Mouse (Mus musculus) heart, embryonic 14.5 days (tissue): Measurements from ENCODE around the gene Gm28308. TPM values are rescaled to one million over a fixed set of nuclear protein-coding genes. Genes with fewer than 3 reads are reported as not detected.

ENCODE experiments used
- ATAC-seq: fragments of 200-750 bp; cut with Nextera tagmentation; 2 replicates; pipeline ENCODE4 v1.8.0; 2017; ENCODE audit warnings: low read depth, moderate TSS enrichment; ENCODE audit not compliant: insufficient number of reproducible peaks, insufficient read depth, low FRiP score
- H3K27ac ChIP-seq, 2 experiments: fragments of 200-500 bp in 1 of 2; fragments of 300-500 bp in 1 of 2; sonication (generic) in 1 of 2; replicated peaks in 1 of 2; 2 replicates each; pipeline ENCODE4 v1.5.1; 2012 to 2014; ENCODE audit warnings: low read depth in 2 of 2, low read length in 2 of 2, control low read depth in 1 of 2, mild to moderate bottlenecking in 1 of 2, mixed read lengths in 1 of 2; ENCODE audit not compliant: control insufficient read depth in 1 of 2, insufficient read depth in 1 of 2
- H3K27me3 ChIP-seq: fragments of 300-500 bp; sonication (generic); 2 replicates; pipeline ENCODE4 v1.6.1; 2014; ENCODE audit warnings: mild to moderate bottlenecking, low read length, control low read depth; ENCODE audit not compliant: control insufficient read depth, insufficient read depth
- H3K36me3 ChIP-seq: fragments of 300-500 bp; sonication (generic); 2 replicates; pipeline ENCODE4 v1.6.1; 2014; ENCODE audit warnings: mild to moderate bottlenecking, control low read depth, low read length, mixed read lengths; ENCODE audit not compliant: control insufficient read depth, insufficient read depth
- H3K4me1 ChIP-seq, 2 experiments: fragments of 200-500 bp in 1 of 2; fragments of 300-500 bp in 1 of 2; sonication (generic) in 1 of 2; 2 replicates each; pipeline ENCODE4 v1.6.1; 2012 to 2014; ENCODE audit warnings: low read length in 2 of 2, control low read depth in 1 of 2, mixed read lengths in 1 of 2; ENCODE audit not compliant: control insufficient read depth in 2 of 2, insufficient read depth in 2 of 2
- H3K4me2 ChIP-seq: fragments of 300-500 bp; sonication (generic); 2 replicates; pipeline ENCODE4 v1.6.1; 2014; ENCODE audit warnings: mild to moderate bottlenecking, low read length
- H3K4me3 ChIP-seq, 2 experiments: fragments of 200-500 bp in 1 of 2; fragments of 300-500 bp in 1 of 2; sonication (generic) in 1 of 2; 2 replicates each; pipeline ENCODE4 v1.5.1; 2012 to 2014; ENCODE audit warnings: low read length in 2 of 2, mild to moderate bottlenecking in 2 of 2, control low read depth in 1 of 2, low read depth in 1 of 2, moderate library complexity in 1 of 2; ENCODE audit not compliant: control insufficient read depth in 1 of 2, insufficient read depth in 1 of 2
- H3K9ac ChIP-seq: fragments of 300-500 bp; sonication (generic); 2 replicates; pipeline ENCODE4 v1.6.1; 2014; ENCODE audit warnings: mild to moderate bottlenecking, low read length
- H3K9me3 ChIP-seq: fragments of 300-500 bp; sonication (generic); 2 replicates; pipeline ENCODE4 v1.6.1; 2016; ENCODE audit warnings: low read length, control low read depth; ENCODE audit not compliant: control insufficient read depth
- WGBS: fragments of 180-500 bp; shearing (Covaris S2); extraction: QIAGEN DNeasy Blood & Tissue Kit; methylation state at CpG from one replicate; pipeline ENCODE4 v1.1.7; 2014; 5-methylcytosine and 5-hydroxymethylcytosine counted together
- polyA plus RNA-seq: library from polyadenylated mRNA; unstranded; fragments of >200 nt; fragmentation: Nextera tagmentation; extraction: Ambion mirVana; gene quantifications from 2 replicates; pipeline ENCODE4 v1.2.1, GENCODE M21; 2014

Gene Gm28308
- polyA plus RNA-seq, 1 experiment from 2014 or later = not detected

DNA sequence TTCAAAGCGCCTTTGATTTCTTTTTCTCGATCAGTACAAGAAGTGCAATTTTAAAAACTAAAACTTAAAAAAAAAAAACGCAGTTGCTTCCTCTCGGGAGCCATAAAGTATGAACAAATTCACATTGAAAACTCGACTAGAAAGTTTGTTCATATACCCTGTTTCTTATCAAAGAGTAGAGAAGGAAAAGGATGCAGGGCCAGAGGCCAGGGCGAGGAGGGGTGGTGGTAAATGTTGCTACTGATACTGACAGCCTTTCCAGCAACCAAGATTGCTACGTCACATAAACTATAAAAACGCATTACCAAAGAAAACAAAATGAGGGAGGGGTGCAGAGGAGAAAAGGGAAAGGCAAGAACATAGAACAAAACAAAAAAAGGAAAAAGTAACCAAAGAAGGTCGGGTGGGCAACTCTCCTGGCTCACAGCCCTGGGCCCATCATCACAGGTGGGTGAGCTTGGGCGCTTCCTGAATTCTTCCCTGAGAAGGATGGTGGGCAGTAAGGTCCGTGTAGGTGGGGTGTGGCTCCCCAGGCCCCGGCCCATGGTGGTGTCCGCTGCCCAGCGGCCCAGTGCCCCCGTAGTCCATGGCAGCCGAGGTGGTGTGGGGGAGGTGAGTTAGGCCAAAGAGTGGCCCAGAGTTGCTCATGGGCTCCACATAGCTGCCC is 43.5 kb downstream of the Gm28308 start:
- no peak for ATAC-seq
- Histone ChIP-seq H3K4me2 (peak overlapping the region; percentile 7; the same call in 1 of the 2 replicates), H3K36me3 (no peaks in the 10 kb centered on the region), H3K9me3 (no peaks in the 10 kb centered on the region), H3K9ac (peak overlapping the region; percentile 12; the same call in 1 of the 2 replicates), H3K4me1 (peaks cover 0 to 3% of the 10 kb centered on the region in 2 experiments; a peak in 2 of 4 replicates), H3K27ac (0 out of 4 replicates have a peak overlapping the region, but pooled peaks of 1 of the 2 experiments have one; percentile 41), H3K4me3 (no peak overlapping the region), H3K27me3 (peaks cover 97% of the 10 kb centered on the region)
- WGBS = 8% methylated on average over 16 of the region's 16 CpGs

DNA sequence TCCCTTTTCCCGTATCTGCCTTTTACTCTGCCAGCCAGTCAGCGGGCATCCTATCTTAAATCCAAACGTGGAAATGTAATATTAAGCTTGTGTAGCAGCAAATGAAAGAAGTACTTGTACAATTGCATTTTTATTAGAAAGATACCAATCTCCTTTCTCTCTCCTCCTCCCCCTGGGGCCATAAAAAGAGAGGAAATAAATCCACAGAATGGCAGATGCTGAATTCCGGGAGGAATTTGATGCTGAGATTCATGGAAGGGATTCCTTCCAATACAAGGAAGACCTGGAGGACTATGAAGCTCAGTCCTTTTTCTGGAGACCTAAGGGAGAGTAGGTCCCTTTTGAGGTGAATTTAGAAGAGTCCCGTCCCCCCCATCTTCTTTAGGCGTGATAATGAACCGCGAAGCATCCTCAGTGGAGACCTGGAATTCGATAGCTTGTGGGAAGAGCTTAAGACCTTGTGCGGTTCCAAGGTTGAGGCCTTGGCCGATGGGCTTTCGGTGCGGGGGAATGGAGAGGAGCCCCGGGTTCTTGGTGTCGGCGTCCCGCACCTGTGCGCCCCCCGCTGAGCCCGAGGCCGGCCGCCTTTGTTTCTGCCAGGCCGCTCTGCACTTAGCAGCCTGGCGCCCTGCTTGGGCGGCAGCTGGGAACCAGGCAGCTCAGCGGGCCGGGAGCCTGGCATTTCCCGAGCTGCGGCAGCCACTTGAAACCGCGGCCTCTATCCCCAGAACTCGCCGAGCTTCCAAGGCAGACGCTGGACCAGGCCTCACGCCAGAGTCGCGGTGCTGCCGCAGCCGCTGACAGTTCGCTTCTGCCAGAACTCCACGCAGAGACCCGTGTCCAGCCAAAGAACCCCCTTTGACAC is 44.7 kb downstream of the Gm28308 start:
- Histone ChIP-seq H3K4me2 (peak overlapping the region; percentile 29; the same call in 1 of the 2 replicates), H3K4me3 (no peak overlapping the region), H3K4me1 (peaks cover 2 to 3% of the 10 kb centered on the region in 2 experiments; a peak in 2 of 4 replicates), H3K9me3 (no peaks in the 10 kb centered on the region), H3K27ac (no peak overlapping the region), H3K9ac (peak overlapping the region; percentile 54; the same call in 1 of the 2 replicates), H3K27me3 (peaks cover 98% of the 10 kb centered on the region), H3K36me3 (no peaks in the 10 kb centered on the region)
- no peak for ATAC-seq
- 5% methylated on average over 42 of the region's 42 CpGs for WGBS

DNA sequence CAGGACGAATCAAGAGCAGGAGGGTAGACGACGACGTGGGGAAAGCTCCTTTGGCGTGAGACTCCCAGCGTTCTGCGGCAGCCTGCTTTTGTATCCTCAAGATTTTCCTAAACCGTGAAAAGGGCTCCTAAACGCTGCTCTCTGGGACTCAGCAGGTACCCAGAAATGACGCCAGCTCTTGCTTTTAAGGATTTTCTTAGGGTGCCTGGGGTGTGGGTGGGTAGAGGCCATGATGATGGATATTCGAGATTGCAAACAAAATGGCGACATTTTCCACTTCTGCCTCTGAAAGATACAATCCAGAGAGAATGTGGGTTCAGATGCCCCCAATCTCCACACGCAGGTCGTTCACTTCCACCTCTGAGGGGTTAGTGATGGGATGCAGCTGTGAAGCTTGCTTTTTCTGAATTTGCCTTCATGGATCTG is 45.4 kb downstream of the Gm28308 start:
- peaks cover 3 to 4% of the 10 kb centered on the region in 2 experiments; a peak in 2 of 4 replicates for H3K4me1 ChIP-seq
- no peaks in the 10 kb centered on the region for H3K36me3 ChIP-seq
- peak overlapping the region; percentile 4; the same call in 1 of the 2 replicates for H3K4me2 ChIP-seq
- H3K27ac ChIP-seq = no peak overlapping the region; a peak in 1 of 4 replicates
- H3K9ac ChIP-seq = no peak overlapping the region
- no peaks in the 10 kb centered on the region for H3K9me3 ChIP-seq
- peaks cover 98% of the 10 kb centered on the region for H3K27me3 ChIP-seq
- WGBS = 9% methylated on average over 14 of the region's 14 CpGs
- no peak overlapping the region for H3K4me3 ChIP-seq
- no peak for ATAC-seq

- no peaks in the 10 kb centered on the region for H3K9me3 ChIP-seq
- 16% methylated on average over 1 of the region's 1 CpGs for WGBS
- H3K27ac ChIP-seq = no peak overlapping the region; a peak in 1 of 4 replicates
- ATAC-seq = no peak
- H3K4me1 ChIP-seq = peaks cover 0 to 4% of the 10 kb centered on the region in 2 experiments; a peak in 2 of 4 replicates
- H3K36me3 ChIP-seq = no peaks in the 10 kb centered on the region
- H3K4me2 ChIP-seq = peak overlapping the region; percentile 4; the same call in 1 of the 2 replicates
- H3K27me3 ChIP-seq = peaks cover 98% of the 10 kb centered on the region
- no peak overlapping the region for H3K9ac ChIP-seq
- no peak overlapping the region for H3K4me3 ChIP-seq
Observed at GRCm38 (mm10) chr6:52167176-52167575, 46.0 kb downstream of the Gm28308 start.

DNA sequence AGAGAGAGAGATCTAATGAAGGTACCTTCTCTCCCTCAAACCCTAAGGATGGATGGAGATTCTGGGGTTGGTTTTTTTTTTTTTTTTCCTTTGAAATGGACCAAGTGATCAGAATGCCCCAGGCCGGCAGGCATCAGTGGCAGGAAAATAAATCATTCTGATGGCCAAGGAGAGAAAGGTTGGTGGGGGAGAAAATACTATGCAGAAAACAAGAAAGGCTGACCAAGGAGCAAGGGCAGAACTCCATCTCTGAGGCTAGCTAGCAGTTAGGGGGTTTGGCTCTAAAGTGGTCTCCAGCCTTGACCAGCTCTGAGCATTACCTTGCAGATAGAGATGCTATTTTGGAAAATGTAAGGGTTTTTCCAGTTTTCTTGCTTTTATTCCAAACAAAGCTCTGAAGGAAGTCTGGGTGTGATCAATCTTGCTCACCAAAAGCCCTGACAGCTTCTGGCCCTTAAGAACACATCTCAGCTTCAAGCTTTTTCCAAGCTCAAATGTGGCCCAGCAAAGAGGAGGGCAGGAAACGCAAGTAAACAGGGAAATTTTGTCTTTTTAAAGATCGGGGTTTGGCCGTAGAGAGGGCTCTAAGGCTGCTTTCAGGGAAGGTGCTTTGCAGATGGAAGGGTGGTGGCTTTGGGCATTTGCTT is 46.6 kb downstream of the Gm28308 start:
- H3K9me3 ChIP-seq = no peaks in the 10 kb centered on the region
- H3K4me2 ChIP-seq = no peak overlapping the region
- H3K4me3 ChIP-seq = no peak overlapping the region
- WGBS = 4% methylated on average over 4 of the region's 4 CpGs
- H3K9ac ChIP-seq = no peak overlapping the region
- H3K36me3 ChIP-seq = no peaks in the 10 kb centered on the region
- H3K27ac ChIP-seq = no peak overlapping the region; a peak in 1 of 4 replicates
- H3K4me1 ChIP-seq = peaks cover 0 to 4% of the 10 kb centered on the region in 2 experiments; a peak in 1 of 4 replicates
- H3K27me3 ChIP-seq = peaks cover 98% of the 10 kb centered on the region
- no peak for ATAC-seq

GRCm38 (mm10) chr6:52165441-52166370 is 47.4 kb downstream of the Gm28308 start:
- H3K36me3 ChIP-seq = no peaks in the 10 kb centered on the region
- H3K4me2 ChIP-seq = peak overlapping the region; percentile 48
- no peak for ATAC-seq
- H3K9me3 ChIP-seq = no peaks in the 10 kb centered on the region
- H3K27ac ChIP-seq = no peak overlapping the region
- peaks cover 98% of the 10 kb centered on the region for H3K27me3 ChIP-seq
- H3K4me3 ChIP-seq = peak overlapping the region in 1 of 2 experiments; percentile 3; a peak in 1 of 4 replicates
- 3% methylated on average over 28 of the region's 28 CpGs for WGBS
- H3K9ac ChIP-seq = peak overlapping the region; percentile 28; the same call in 1 of the 2 replicates
- peaks cover 2 to 4% of the 10 kb centered on the region in 2 experiments; a peak in 1 of 4 replicates for H3K4me1 ChIP-seq
